Mouse (Mus musculus) bone marrow, adult 2 months (tissue): ENCODE measurements around the gene Cpe.

Experiments used
- CTCF ChIP-seq: fragments of 200-500 bp; IDR thresholded peaks from 2 replicates; pipeline ENCODE4 v1.5.1; 2011; ENCODE audit warnings: low read length, control low read depth; ENCODE audit not compliant: control insufficient read depth, insufficient read depth
- POLR2A ChIP-seq: fragments of 200-500 bp; IDR thresholded peaks from 2 replicates; pipeline ENCODE4 v1.6.1; 2011; ENCODE audit warnings: low read depth, mild to moderate bottlenecking, control low read depth, low read length, borderline replicate concordance; ENCODE audit not compliant: control insufficient read depth

GRCm38 (mm10) chr8:64632169-64632568 lies 60.7 kb downstream of the Cpe start:
- TF ChIP-seq CTCF (no peak), POLR2A (no peak)
